Mouse (Mus musculus) myocyte (in vitro differentiated cells): ENCODE measurements around the gene Ccdc65.

Experiments used
- CEBPB ChIP-seq: IDR thresholded peaks from 2 replicates; pipeline ENCODE4 v1.6.1; 2011; ENCODE audit warnings: mild to moderate bottlenecking, moderate library complexity; ENCODE audit not compliant: poor library complexity, insufficient read depth, severe bottlenecking
- E2F4 ChIP-seq: IDR thresholded peaks from one replicate; pipeline ENCODE4 v1.6.1; 2011; ENCODE audit warnings: mild to moderate bottlenecking, control low read depth, moderate library complexity; ENCODE audit not compliant: insufficient read depth
- MAX ChIP-seq: IDR thresholded peaks from one replicate; pipeline ENCODE4 v1.6.1; 2011; ENCODE audit warnings: low read depth, mild to moderate bottlenecking, control low read depth
- MYOD1 ChIP-seq, 3 experiments: IDR thresholded peaks; one replicate each; pipeline ENCODE4 v1.6.1; 2011; ENCODE audit warnings: control low read depth in 2 of 3, low read depth in 2 of 3, mild to moderate bottlenecking in 2 of 3, moderate library complexity in 1 of 3; ENCODE audit not compliant: insufficient read length in 2 of 3, control insufficient read depth in 1 of 3
- MYOG ChIP-seq, 3 experiments: IDR thresholded peaks; one replicate each; pipeline ENCODE4 v1.6.1; 2011; ENCODE audit warnings: control low read depth in 2 of 3, low read depth in 2 of 3, mild to moderate bottlenecking in 2 of 3; ENCODE audit not compliant: insufficient read length in 2 of 3, control insufficient read depth in 1 of 3, insufficient read depth in 1 of 3
- POLR2A ChIP-seq: IDR thresholded peaks from one replicate; pipeline ENCODE4 v1.6.1; 2011; ENCODE audit warnings: low read depth, mild to moderate bottlenecking, control low read depth, moderate library complexity; ENCODE audit not compliant: insufficient read length
- POLR2AphosphoS2 ChIP-seq: IDR thresholded peaks from one replicate; pipeline ENCODE4 v1.6.1; 2011; ENCODE audit warnings: low read depth, control low read depth; ENCODE audit not compliant: insufficient read length
- REST ChIP-seq: IDR thresholded peaks from one replicate; pipeline ENCODE4 v1.6.1; 2011; ENCODE audit warnings: mild to moderate bottlenecking, control low read depth, moderate library complexity; ENCODE audit not compliant: insufficient read depth, insufficient read length
- SRF ChIP-seq: IDR thresholded peaks from one replicate; pipeline ENCODE4 v1.6.1; 2011; ENCODE audit warnings: low read depth; ENCODE audit not compliant: control insufficient read depth, insufficient read length
- TCF12 ChIP-seq: IDR thresholded peaks from one replicate; pipeline ENCODE4 v1.6.1; 2011; ENCODE audit warnings: mild to moderate bottlenecking, control low read depth; ENCODE audit not compliant: poor library complexity, insufficient read depth, severe bottlenecking
- TCF3 ChIP-seq: IDR thresholded peaks from one replicate; pipeline ENCODE4 v1.6.1; 2011; ENCODE audit warnings: low read depth, control low read depth; ENCODE audit not compliant: insufficient read length
- USF1 ChIP-seq: IDR thresholded peaks from one replicate; pipeline ENCODE4 v1.6.1; 2011; ENCODE audit warnings: low read depth, mild to moderate bottlenecking, control low read depth, moderate library complexity

GRCm38 (mm10) chr15:98738796-98739195 lies 30.8 kb downstream of the Ccdc65 start:
- TF ChIP-seq CEBPB (no peak), POLR2A (no peak), USF1 (no peak), MYOG (IDR thresholded peaks at IDR 0.05; ENCODE audit: control insufficient read depth in 1 of 3, insufficient read depth in 1 of 3, insufficient read length in 2 of 3, low read depth in 2 of 3) (no peak), MAX (no peak), POLR2AphosphoS2 (no peak), E2F4 (no peak), TCF12 (no peak), SRF (no peak), MYOD1 (IDR thresholded peaks at IDR 0.05; ENCODE audit: control insufficient read depth in 1 of 3, insufficient read length in 2 of 3, low read depth in 2 of 3) (no peak), TCF3 (no peak), REST (no peak)
